Mouse (Mus musculus) adrenal gland, postnatal 10 days (tissue): ENCODE measurements at regions not wholly inside any gene's neighbourhood (a gene's known extent, or its start where the extent isn't known, plus 50 kb on each side); places are given as distances from the start of the nearest gene placed in this dataset.
A peak's percentile ranks its signal among the peaks of the same experiment; 100 is the strongest.

Experiments used
- DNase-seq: peaks from one replicate; pipeline ENCODE4 v3.0.0; 2021; ENCODE audit warnings: mixed read lengths

GRCm38 (mm10) chr1:190307751-190308150, 137.2 kb upstream of the Prox1 start:
- no peak for DNase-seq

- no peak for DNase-seq
These were observed 127.3 kb upstream of the Prox1 start for GRCm38 (mm10) chr1:190297666-190298327.

GRCm38 (mm10) chr1:190290061-190290460, 119.5 kb upstream of the Prox1 start:
- DNase-seq, result peak; percentile 35

- DNase-seq, result no peak
These were observed 116.1 kb upstream of the Prox1 start for GRCm38 (mm10) chr1:190286481-190287145.

GRCm38 (mm10) chr1:190285636-190286035, 115.1 kb upstream of the Prox1 start:
- DNase-seq, result no peak

GRCm38 (mm10) chr1:190285049-190285448, 114.5 kb upstream of the Prox1 start:
- DNase-seq, result no peak

GRCm38 (mm10) chr1:190284138-190284537, 113.6 kb upstream of the Prox1 start:
- DNase-seq, result no peak

- DNase-seq, result no peak
These were observed 109.8 kb upstream of the Prox1 start for GRCm38 (mm10) chr1:190280081-190280858.

- DNase-seq, result no peak
These were observed 104.4 kb upstream of the Prox1 start for GRCm38 (mm10) chr1:190274911-190275310.

GRCm38 (mm10) chr1:190270784-190271385, 100.4 kb upstream of the Prox1 start:
- no peak for DNase-seq

- peak; percentile 15 for DNase-seq
These were observed 98.7 kb upstream of the Prox1 start for GRCm38 (mm10) chr1:190269181-190269580.

- DNase-seq, result peak; percentile 41
These were observed 94.7 kb upstream of the Prox1 start for GRCm38 (mm10) chr1:190265085-190265780.

GRCm38 (mm10) chr1:190264501-190264900, 94.0 kb upstream of the Prox1 start:
- peak; percentile 21 for DNase-seq

- no peak for DNase-seq
These were observed 93.1 kb upstream of the Prox1 start for GRCm38 (mm10) chr1:190263620-190264019.

GRCm38 (mm10) chr1:190259576-190259975, 89.1 kb upstream of the Prox1 start:
- DNase-seq, result no peak

- DNase-seq, result no peak
These were observed 80.2 kb upstream of the Prox1 start for GRCm38 (mm10) chr1:190250574-190251246.

- DNase-seq, result no peak
These were observed 72.0 kb upstream of the Prox1 start for GRCm38 (mm10) chr1:190242526-190242925.

- no peak for DNase-seq
These were observed 69.3 kb upstream of the Prox1 start for GRCm38 (mm10) chr1:190239796-190240195.

GRCm38 (mm10) chr1:190230866-190231265, 60.4 kb upstream of the Prox1 start:
- DNase-seq, result no peak

GRCm38 (mm10) chr1:190220417-190220816, 49.9 kb upstream of the Prox1 start:
- no peak for DNase-seq
